Mouse (Mus musculus): ENCODE measurements around the gene Adora3. TPM values are rescaled to one million over a fixed set of nuclear protein-coding genes. Genes with fewer than 3 reads are reported as not detected.

Adora3 gene
- under 1 TPM; 0.08 to 0.64 TPM for polyA plus RNA-seq (2017; shearing (Covaris generic))

DNA sequence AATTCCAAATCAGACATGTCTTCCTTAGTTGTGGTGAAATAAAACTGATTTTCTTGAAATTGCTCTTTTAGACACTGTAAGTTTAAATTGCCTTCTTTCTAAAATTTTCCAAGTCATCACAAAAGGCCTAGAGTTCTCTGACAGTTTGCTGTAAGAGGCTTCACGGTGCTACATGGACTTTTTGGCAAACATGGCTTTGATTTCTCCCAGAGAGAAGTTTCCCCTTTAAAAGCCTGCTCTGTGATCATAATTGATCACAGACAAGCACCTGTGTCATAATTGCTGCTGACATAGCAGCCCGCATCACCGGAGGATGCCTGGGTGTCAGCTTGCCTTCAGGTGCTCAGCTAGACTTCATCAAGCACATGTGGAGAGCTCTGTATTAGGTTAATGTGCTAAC is at the start of gene Adora3, which contains the start of gene Tmigd3:
Gene Adora3 (plus strand): TSS at position 301 of the 400 bp plus-strand sequence.
Gene Tmigd3 (plus strand): TSS at position 346 of the 400 bp plus-strand sequence.

DNA sequence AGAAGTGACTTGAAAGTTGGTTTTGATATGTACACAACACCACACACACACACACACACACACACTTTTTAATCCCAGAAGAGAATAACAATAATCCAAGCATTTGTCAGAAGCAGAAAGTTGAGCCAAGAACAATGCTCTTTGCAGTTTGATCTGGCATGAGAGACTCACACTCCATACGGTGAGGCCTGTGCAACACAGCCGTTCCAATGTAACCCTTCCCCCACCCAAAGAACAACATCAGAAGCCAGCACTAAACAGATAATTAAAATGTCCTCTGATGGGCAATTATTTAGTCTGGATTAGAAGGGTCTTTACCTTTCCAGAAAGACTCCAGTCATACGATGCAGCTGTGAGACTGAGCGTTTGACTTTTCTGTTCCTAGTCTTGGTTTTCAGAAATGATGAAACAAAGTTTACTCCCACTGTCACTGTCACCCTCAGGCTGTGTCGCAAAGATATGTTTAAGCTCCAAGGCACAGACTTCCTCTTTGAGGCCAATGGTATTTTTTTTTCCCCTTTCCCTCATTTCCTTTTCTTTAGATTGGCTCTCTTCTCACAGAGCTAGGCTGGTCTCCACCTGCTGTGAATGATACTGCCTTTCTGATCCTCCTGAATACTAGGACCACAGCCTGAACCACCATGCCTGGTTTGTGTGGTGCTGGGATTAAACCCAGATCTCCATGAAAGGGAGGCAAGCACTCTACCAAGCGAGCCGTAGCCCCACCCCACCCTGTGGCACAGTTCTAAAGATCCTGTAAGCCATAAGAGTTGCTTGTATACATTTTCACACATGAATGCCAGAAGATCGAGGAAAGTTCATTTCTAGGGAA is 61.8 kb downstream of the Adora3 start, which contains the start of gene I830077J02Rik:
Gene I830077J02Rik (minus strand): TSS at position 425 of the 832 bp plus-strand sequence.

Other genes starting within 250 kb of the Adora3 start
- gene Ddx20, start 183.3 kb upstream of the Adora3 start, polyA plus RNA-seq (2017; shearing (Covaris generic)), result 10 to 100 TPM; 21.0 to 22.9 TPM
- gene Inka2, start 166.3 kb upstream of the Adora3 start, polyA plus RNA-seq (2017; shearing (Covaris generic)), result 1 to 10 TPM; 2.2 to 3.7 TPM
- gene Rap1a, start 69.5 kb upstream of the Adora3 start, polyA plus RNA-seq (2017; shearing (Covaris generic)), result 100 to 1,000 TPM; 298 to 399 TPM
- under 1 TPM in 1 of 2 experiments, not detected in 1; 0.20 TPM for gene Tmigd3, start within 50 bp of the Adora3 start, polyA plus RNA-seq (2017; shearing (Covaris generic))
- under 1 TPM; 0.58 to 0.70 TPM for gene I830077J02Rik, start 61.8 kb downstream of the Adora3 start, polyA plus RNA-seq (2017; shearing (Covaris generic))
- 10 to 100 TPM; 55.2 to 92.8 TPM for gene Wdr77, start 88.5 kb downstream of the Adora3 start, polyA plus RNA-seq (2017; shearing (Covaris generic))
- gene Atp5f1, start 89.2 kb downstream of the Adora3 start, polyA plus RNA-seq (2017; shearing (Covaris generic)), result 100 to 1,000 TPM; 392 to 441 TPM
- 1 to 10 TPM; 2.0 to 5.6 TPM for gene Ovgp1, start 102.9 kb downstream of the Adora3 start, polyA plus RNA-seq (2017; shearing (Covaris generic))
- 1 to 10 TPM in 1 of 2 experiments, under 1 TPM in 1; 0.73 to 1.0 TPM for gene Pifo, start 143.8 kb downstream of the Adora3 start, polyA plus RNA-seq (2017; shearing (Covaris generic))
- gene Chil5, start 162.0 kb downstream of the Adora3 start, polyA plus RNA-seq (2017; shearing (Covaris generic)), result 10 to 100 TPM in 1 of 2 experiments, 1 to 10 TPM in 1; 1.3 to 16.9 TPM
- under 1 TPM in 1 of 2 experiments, not detected in 1; 0.12 TPM for gene Chia1, start 242.4 kb downstream of the Adora3 start, polyA plus RNA-seq (2017; shearing (Covaris generic))